Mouse (Mus musculus): Measurements from ENCODE around the gene Fam53b. TPM values are rescaled to one million over a fixed set of nuclear protein-coding genes. Genes with fewer than 3 reads are reported as not detected.
A peak's percentile ranks its signal among the peaks of the same experiment; 100 is the strongest.
"Not testable (repeated sequence)": the region's sequence is repeated elsewhere in the genome, so short reads cannot be mapped to it uniquely, and the experiment has no call there.

The Fam53b gene
- polyA plus RNA-seq, 1 experiment from 2014 or later: 16.4 TPM

GRCm38 (mm10) chr7:132670863-132671165 is 142.9 kb downstream of the Fam53b start:
- Histone ChIP-seq H3K27ac (ENCODE audit: low read length) (peak overlapping the region; percentile 13), H3K27me3 (ENCODE audit: control insufficient read depth, insufficient read depth, low read length) (no peaks in the 10 kb centered on the region), H3K9me3 (replicated peaks; ENCODE audit: control insufficient read depth, low read length) (no peaks in the 10 kb centered on the region), H3K4me2 (ENCODE audit: low read depth, low read length) (no peak overlapping the region), H3K36me3 (ENCODE audit: control insufficient read depth, insufficient read depth) (no peaks in the 10 kb centered on the region), H3K9ac (ENCODE audit: low read length) (no peak overlapping the region), H3K4me3 (ENCODE audit: low read length) (no peak overlapping the region), H3K4me1 (ENCODE audit: control insufficient read depth, insufficient read depth, low read length) (peaks cover 20% of the 10 kb centered on the region)
- no peak for ATAC-seq (replicated peaks; ENCODE audit: extremely low read depth, insufficient read depth, low FRiP score)
- WGBS: 73% methylated on average over 3 of the region's 3 CpGs

- 71% methylated on average over 20 of the region's 20 CpGs for WGBS
- Histone ChIP-seq H3K27me3 (ENCODE audit: control insufficient read depth, insufficient read depth, low read length) (no peaks in the 10 kb centered on the region), H3K36me3 (ENCODE audit: control insufficient read depth, insufficient read depth) (no peaks in the 10 kb centered on the region), H3K4me1 (ENCODE audit: control insufficient read depth, insufficient read depth, low read length) (peaks cover 20% of the 10 kb centered on the region), H3K4me3 (ENCODE audit: low read length) (no peak overlapping the region), H3K27ac (ENCODE audit: low read length) (peak overlapping the region; percentile 66), H3K4me2 (ENCODE audit: low read depth, low read length) (no peak overlapping the region), H3K9me3 (replicated peaks; ENCODE audit: control insufficient read depth, low read length) (no peaks in the 10 kb centered on the region), H3K9ac (ENCODE audit: low read length) (no peak overlapping the region)
- no peak for ATAC-seq (replicated peaks; ENCODE audit: extremely low read depth, insufficient read depth, low FRiP score)
Observed at GRCm38 (mm10) chr7:132669999-132670862, 143.5 kb downstream of the Fam53b start.

- H3K4me3 ChIP-seq (ENCODE audit: low read length): no peak overlapping the region
- no peaks in the 10 kb centered on the region for H3K9me3 ChIP-seq (replicated peaks; ENCODE audit: control insufficient read depth, low read length)
- no peak overlapping the region for H3K9ac ChIP-seq (ENCODE audit: low read length)
- 30% methylated on average over 2 of the region's 2 CpGs for WGBS
- H3K4me2 ChIP-seq (ENCODE audit: low read depth, low read length): no peak overlapping the region
- H3K36me3 ChIP-seq (ENCODE audit: control insufficient read depth, insufficient read depth): no peaks in the 10 kb centered on the region
- peak overlapping the region; percentile 47 for H3K27ac ChIP-seq (ENCODE audit: low read length)
- ATAC-seq (replicated peaks; ENCODE audit: extremely low read depth, insufficient read depth, low FRiP score): peak; percentile 38; the same call in 1 of the 2 replicates
- H3K4me1 ChIP-seq (ENCODE audit: control insufficient read depth, insufficient read depth, low read length): peaks cover 9% of the 10 kb centered on the region
- H3K27me3 ChIP-seq (ENCODE audit: control insufficient read depth, insufficient read depth, low read length): no peaks in the 10 kb centered on the region
Observed at GRCm38 (mm10) chr7:132668604-132669003, 145.1 kb downstream of the Fam53b start.

GRCm38 (mm10) chr7:132666516-132666915 is 147.2 kb downstream of the Fam53b start:
- WGBS: 78% methylated on average over 4 of the region's 4 CpGs

GRCm38 (mm10) chr7:132665664-132666382 is 147.9 kb downstream of the Fam53b start:
- no peak for ATAC-seq (replicated peaks; ENCODE audit: extremely low read depth, insufficient read depth, low FRiP score)
- H3K4me3 ChIP-seq (ENCODE audit: low read length): no peak overlapping the region
- H3K27me3 ChIP-seq (ENCODE audit: control insufficient read depth, insufficient read depth, low read length): no peaks in the 10 kb centered on the region
- H3K4me2 ChIP-seq (ENCODE audit: low read depth, low read length): no peak overlapping the region
- H3K27ac ChIP-seq (ENCODE audit: low read length): no peak overlapping the region
- no peaks in the 10 kb centered on the region for H3K36me3 ChIP-seq (ENCODE audit: control insufficient read depth, insufficient read depth)
- 68% methylated on average over 8 of the region's 8 CpGs for WGBS
- H3K4me1 ChIP-seq (ENCODE audit: control insufficient read depth, insufficient read depth, low read length): peaks cover 20% of the 10 kb centered on the region
- H3K9ac ChIP-seq (ENCODE audit: low read length): no peak overlapping the region
- H3K9me3 ChIP-seq (replicated peaks; ENCODE audit: control insufficient read depth, low read length): no peaks in the 10 kb centered on the region

More at GRCm38 (mm10) chr7:132666516-132666915, 147.2 kb downstream of the Fam53b start:
- H3K9ac ChIP-seq (ENCODE audit: low read length): no peak overlapping the region
- H3K4me1 ChIP-seq (ENCODE audit: control insufficient read depth, insufficient read depth, low read length): peaks cover 14% of the 10 kb centered on the region
- ATAC-seq (replicated peaks; ENCODE audit: extremely low read depth, insufficient read depth, low FRiP score): no peak
- H3K27me3 ChIP-seq (ENCODE audit: control insufficient read depth, insufficient read depth, low read length): no peaks in the 10 kb centered on the region
- H3K36me3 ChIP-seq (ENCODE audit: control insufficient read depth, insufficient read depth): no peaks in the 10 kb centered on the region
- no peak overlapping the region for H3K27ac ChIP-seq (ENCODE audit: low read length)
- no peak overlapping the region for H3K4me2 ChIP-seq (ENCODE audit: low read depth, low read length)
- H3K9me3 ChIP-seq (replicated peaks; ENCODE audit: control insufficient read depth, low read length): no peaks in the 10 kb centered on the region
- H3K4me3 ChIP-seq (ENCODE audit: low read length): no peak overlapping the region

GRCm38 (mm10) chr7:132664815-132665214 is 148.9 kb downstream of the Fam53b start:
- 82% methylated on average over 6 of the region's 6 CpGs for WGBS

GRCm38 (mm10) chr7:132662831-132663230 is 150.9 kb downstream of the Fam53b start:
- 59% methylated on average over 6 of the region's 6 CpGs for WGBS
- H3K27me3 ChIP-seq (ENCODE audit: control insufficient read depth, insufficient read depth, low read length); H3K36me3 ChIP-seq (ENCODE audit: control insufficient read depth, insufficient read depth); H3K9me3 ChIP-seq (replicated peaks; ENCODE audit: control insufficient read depth, low read length); H3K4me3 ChIP-seq (ENCODE audit: low read length); H3K4me2 ChIP-seq (ENCODE audit: low read depth, low read length); ATAC-seq (replicated peaks; ENCODE audit: extremely low read depth, insufficient read depth, low FRiP score); H3K27ac ChIP-seq (ENCODE audit: low read length); H3K9ac ChIP-seq (ENCODE audit: low read length): not testable (repeated sequence)
- H3K4me1 ChIP-seq (ENCODE audit: control insufficient read depth, insufficient read depth, low read length): peaks cover 45% of the 10 kb centered on the region

More at GRCm38 (mm10) chr7:132664815-132665214, 148.9 kb downstream of the Fam53b start:
- H3K4me1 ChIP-seq (ENCODE audit: control insufficient read depth, insufficient read depth, low read length): peaks cover 28% of the 10 kb centered on the region
- no peak overlapping the region for H3K9ac ChIP-seq (ENCODE audit: low read length)
- no peak overlapping the region for H3K4me2 ChIP-seq (ENCODE audit: low read depth, low read length)
- no peaks in the 10 kb centered on the region for H3K36me3 ChIP-seq (ENCODE audit: control insufficient read depth, insufficient read depth)
- no peak overlapping the region for H3K4me3 ChIP-seq (ENCODE audit: low read length)
- H3K27me3 ChIP-seq (ENCODE audit: control insufficient read depth, insufficient read depth, low read length): no peaks in the 10 kb centered on the region
- no peaks in the 10 kb centered on the region for H3K9me3 ChIP-seq (replicated peaks; ENCODE audit: control insufficient read depth, low read length)
- no peak overlapping the region for H3K27ac ChIP-seq (ENCODE audit: low read length)
- no peak for ATAC-seq (replicated peaks; ENCODE audit: extremely low read depth, insufficient read depth, low FRiP score)
